Comparison of ENCODE assay signal across 9 mouse cellular contexts in genomic region chr4:139636373-139636772, GRCm38 (mm10). TPM values are rescaled to one million over a fixed set of nuclear protein-coding genes. Genes with fewer than 3 reads are reported as not detected.
DNase-seq lines count a peak whose midpoint lies in the region; ATAC-seq and TF ChIP-seq lines count a peak whose summit lies in the region.
"Had no signal": no experiment of that assay in that cellular context is flagged by ENCODE, and none has a peak within 500 bp of the region (broad histone marks: within the 10 kb centered on the region; RNA-seq: fewer than 3 reads in every experiment).

No protein-coding gene starts in this region.

- no peak overlapping the region for H3K4me3 ChIP-seq in hindbrain, embryonic 11.5 days (ENCODE audit: low read depth, low read length)
- H3K4me3 ChIP-seq in hindbrain, embryonic 16.5 days (ENCODE audit: low read length), result no peak overlapping the region
- H3K4me3 ChIP-seq in ES-Bruce4 (ENCODE audit: low read depth, low read length), result no peak overlapping the region
- H3K4me3 ChIP-seq: limb, embryonic 13.5 days had no signal

- intact Hi-C loops in gastrocnemius, postnatal 14 days (cut with DNase I; ENCODE audit: low total_unique reads), result loop anchor here (5.0 kb wide), 1 partner anchor 164 kb away; no protein-coding TSS in a partner anchor
- intact Hi-C loops in left cerebral cortex, postnatal 25 days (cut with DNase I), result loop anchor here (2.0 kb wide), 1 partner anchor 166 kb away; no protein-coding TSS in a partner anchor

- H3K27me3 ChIP-seq in hindbrain, embryonic 11.5 days (ENCODE audit: control insufficient read depth, insufficient read depth, low read length), result peaks cover under 1% of the 10 kb centered on the region; the same call in 1 of the 2 replicates
- H3K27me3 ChIP-seq in hindbrain, embryonic 16.5 days (replicated peaks; ENCODE audit: control insufficient read depth, insufficient read depth, low read length), result no peaks in the 10 kb centered on the region; the same call in none of the 2 replicates
- no peaks in the 10 kb centered on the region for H3K27me3 ChIP-seq in ES-Bruce4 (ENCODE audit: control insufficient read depth, insufficient read depth, low read length, poor library complexity, severe bottlenecking)

- TF ChIP-seq CTCF in ES-Bruce4 (IDR thresholded peaks at IDR 0.05; ENCODE audit: low read depth, low read length), result peak; percentile 97

- H3K9ac ChIP-seq in hindbrain, embryonic 11.5 days (ENCODE audit: low read depth, low read length), result no peak overlapping the region
- H3K9ac ChIP-seq in hindbrain, embryonic 16.5 days (ENCODE audit: low read depth, low read length), result no peak overlapping the region
- no peak overlapping the region for H3K9ac ChIP-seq in ES-Bruce4 (ENCODE audit: low read depth, poor library complexity, severe bottlenecking)

- H3K9me3 ChIP-seq in hindbrain, embryonic 11.5 days (ENCODE audit: control insufficient read depth, low read length), result no peaks in the 10 kb centered on the region
- H3K9me3 ChIP-seq in hindbrain, embryonic 16.5 days (ENCODE audit: control insufficient read depth, low read length), result no peaks in the 10 kb centered on the region
- no peaks in the 10 kb centered on the region for H3K9me3 ChIP-seq in ES-Bruce4 (replicated peaks; ENCODE audit: control insufficient read depth, insufficient read depth, low read length, poor library complexity, severe bottlenecking)
- H3K9me3 ChIP-seq: limb, embryonic 13.5 days had no signal

- peak; percentile 87 for DNase-seq in hindbrain, embryonic 11.5 days (ENCODE audit: low spot score)
- DNase-seq in cerebellum, adult 11-12 months, result peak; percentile 51
- peak; percentile 69 for DNase-seq in gastrocnemius, postnatal 14 days
- peak; percentile 68 to 69 for DNase-seq in left cerebral cortex, postnatal 25 days (ENCODE audit: low spot score in 2 of 2)
- DNase-seq in natural killer cell, adult 2 months (ENCODE audit: low spot score in 2 of 2), result peak; percentile 30 to 58
- peak; percentile 34 to 76 for DNase-seq in thymus, postnatal 10 days (ENCODE audit: low spot score in 2 of 2)

- no peak for TF ChIP-seq POLR2A in ES-Bruce4 (IDR thresholded peaks at IDR 0.05; ENCODE audit: insufficient read depth, low read length)

- no peak for TF ChIP-seq EP300 in ES-Bruce4 (IDR thresholded peaks at IDR 0.05; ENCODE audit: insufficient read depth, low read depth, low read length)

- H3K27ac ChIP-seq in hindbrain, embryonic 11.5 days (ENCODE audit: low read depth, low read length), result no peak overlapping the region
- no peak overlapping the region for H3K27ac ChIP-seq in hindbrain, embryonic 16.5 days (ENCODE audit: low read depth, low read length)
- H3K27ac ChIP-seq in ES-Bruce4 (ENCODE audit: insufficient read depth, low read length), result no peak overlapping the region
- H3K27ac ChIP-seq: limb, embryonic 13.5 days had no signal

- H3K36me3 ChIP-seq in hindbrain, embryonic 11.5 days (ENCODE audit: control insufficient read depth, insufficient read depth, low read length), result no peaks in the 10 kb centered on the region
- peaks cover 11% of the 10 kb centered on the region; the same call in 1 of the 2 replicates for H3K36me3 ChIP-seq in hindbrain, embryonic 16.5 days (ENCODE audit: control insufficient read depth, insufficient read depth, low read length)
- H3K36me3 ChIP-seq in ES-Bruce4 (ENCODE audit: control insufficient read depth, insufficient read depth, low read length, poor library complexity, severe bottlenecking), result no peaks in the 10 kb centered on the region

- 32% methylated on average over 7 of the region's 7 CpGs for WGBS in hindbrain, embryonic 11.5 days
- 30% methylated on average over 7 of the region's 7 CpGs for WGBS in hindbrain, embryonic 16.5 days

- ATAC-seq in hindbrain, embryonic 11.5 days (ENCODE audit: low FRiP score), result no peak
- ATAC-seq in hindbrain, embryonic 16.5 days, result no peak

- H3K4me1 ChIP-seq in hindbrain, embryonic 11.5 days (replicated peaks; ENCODE audit: control insufficient read depth, insufficient read depth, low read length), result peaks cover 10% of the 10 kb centered on the region
- peaks cover 11% of the 10 kb centered on the region for H3K4me1 ChIP-seq in hindbrain, embryonic 16.5 days (ENCODE audit: control insufficient read depth, insufficient read depth, low read depth, low read length)
- peaks cover 2% of the 10 kb centered on the region for H3K4me1 ChIP-seq in ES-Bruce4 (ENCODE audit: control insufficient read depth, insufficient read depth, low read length)

- H3K4me2 ChIP-seq in hindbrain, embryonic 11.5 days (replicated peaks; ENCODE audit: low read depth, low read length), result no peak overlapping the region
- H3K4me2 ChIP-seq in hindbrain, embryonic 16.5 days (ENCODE audit: low read length), result no peak overlapping the region
- H3K4me2 ChIP-seq: limb, embryonic 13.5 days had no signal

RNA-seq across cellular contexts. Expression of gene Aldh4a1, which starts 13.7 kb away (rescaled TPM):
- polyA plus RNA-seq in hindbrain, embryonic 11.5 days (2014; fragmentation: Nextera tagmentation; extraction: Ambion mirVana), result 7.8 and 8.8 TPM in 2 replicates
- 31.9 and 35.4 TPM in 2 replicates for polyA plus RNA-seq in hindbrain, embryonic 16.5 days (2015; fragmentation: Nextera tagmentation; extraction: Ambion mirVana)
- 30.9 and 32.3 TPM in 2 replicates for polyA plus RNA-seq in ES-Bruce4 (2011; ENCODE audit: insufficient read depth, insufficient read length, low read depth, missing spikeins)
- 10 to 100 TPM; 45.0 to 47.7 TPM for total RNA-seq in gastrocnemius, postnatal 14 days (2021)
- 10 to 100 TPM; 15.9 to 17.3 TPM for total RNA-seq in left cerebral cortex, postnatal 25 days (2021)

RNA-seq across cellular contexts. Expression of gene Tas1r2, which starts 17.0 kb away (rescaled TPM):
- polyA plus RNA-seq in hindbrain, embryonic 11.5 days (2014; fragmentation: Nextera tagmentation; extraction: Ambion mirVana), result not detected in 2 replicates
- not detected in 2 replicates for polyA plus RNA-seq in hindbrain, embryonic 16.5 days (2015; fragmentation: Nextera tagmentation; extraction: Ambion mirVana)
- polyA plus RNA-seq in ES-Bruce4 (2011; ENCODE audit: insufficient read depth, insufficient read length, low read depth, missing spikeins), result not detected in 2 replicates
- not detected for total RNA-seq in gastrocnemius, postnatal 14 days (2021)
- not detected for total RNA-seq in left cerebral cortex, postnatal 25 days (2021)
- polyA plus RNA-seq: limb, embryonic 13.5 days had no signal

RNA-seq across cellular contexts. Expression of gene Gm21969, which starts 33.4 kb away (rescaled TPM):
- not detected in 2 replicates for polyA plus RNA-seq in hindbrain, embryonic 11.5 days (2014; fragmentation: Nextera tagmentation; extraction: Ambion mirVana)
- polyA plus RNA-seq in hindbrain, embryonic 16.5 days (2015; fragmentation: Nextera tagmentation; extraction: Ambion mirVana), result not detected in 2 replicates
- 0.21 TPM in 1 of 2 replicates, not detected in the other for polyA plus RNA-seq in ES-Bruce4 (2011; ENCODE audit: insufficient read depth, insufficient read length, low read depth, missing spikeins)
- total RNA-seq in gastrocnemius, postnatal 14 days (2021), result not detected
- total RNA-seq in left cerebral cortex, postnatal 25 days (2021), result not detected
- polyA plus RNA-seq: limb, embryonic 13.5 days had no signal
